Mouse (Mus musculus) neural tube, embryonic 15.5 days (tissue): Measurements from ENCODE around the gene Trim40. TPM values are rescaled to one million over a fixed set of nuclear protein-coding genes. Genes with fewer than 3 reads are reported as not detected.
A peak's percentile ranks its signal among the peaks of the same experiment; 100 is the strongest.

ENCODE experiments used
- ATAC-seq: fragments of 200-750 bp; cut with Nextera tagmentation; 2 replicates; pipeline ENCODE4 v1.8.0; 2017; ENCODE audit warnings: mild to moderate bottlenecking, moderate TSS enrichment, moderate library complexity; ENCODE audit not compliant: low FRiP score
- H3K27ac ChIP-seq: fragments of 300-500 bp; sonication (generic); replicated peaks from 2 replicates; pipeline ENCODE4 v1.5.1; 2015; ENCODE audit warnings: mild to moderate bottlenecking, inconsistent platforms
- H3K27me3 ChIP-seq: fragments of 300-500 bp; sonication (generic); replicated peaks from 2 replicates; pipeline ENCODE4 v1.6.1; 2015; ENCODE audit warnings: inconsistent platforms
- H3K36me3 ChIP-seq: fragments of 300-500 bp; sonication (generic); 2 replicates; pipeline ENCODE4 v1.6.1; 2015; ENCODE audit warnings: inconsistent platforms
- H3K4me1 ChIP-seq: fragments of 300-500 bp; sonication (generic); 2 replicates; pipeline ENCODE4 v1.6.1; 2015; ENCODE audit warnings: inconsistent platforms
- H3K4me2 ChIP-seq: fragments of 300-500 bp; sonication (generic); 2 replicates; pipeline ENCODE4 v1.6.1; 2015; ENCODE audit warnings: inconsistent platforms, mild to moderate bottlenecking, moderate library complexity
- H3K4me3 ChIP-seq: fragments of 300-500 bp; sonication (generic); replicated peaks from 2 replicates; pipeline ENCODE4 v1.5.1; 2015; ENCODE audit warnings: mild to moderate bottlenecking, inconsistent platforms
- H3K9ac ChIP-seq: fragments of 300-500 bp; sonication (generic); replicated peaks from 2 replicates; pipeline ENCODE4 v1.6.1; 2015; ENCODE audit warnings: mild to moderate bottlenecking, inconsistent platforms
- H3K9me3 ChIP-seq: fragments of 300-500 bp; sonication (generic); replicated peaks from 2 replicates; pipeline ENCODE4 v1.6.1; 2016; ENCODE audit warnings: inconsistent platforms
- WGBS: fragments of 180-500 bp; shearing (Covaris S2); methylation state at CpG from one replicate; pipeline ENCODE4 v1.1.7; 2015; ENCODE audit warnings: mixed read lengths; 5-methylcytosine and 5-hydroxymethylcytosine counted together
- polyA plus RNA-seq: library from polyadenylated mRNA; unstranded; fragments of >200 nt; fragmentation: Nextera tagmentation; extraction: Ambion mirVana; gene quantifications from 2 replicates; pipeline ENCODE4 v1.2.1, GENCODE M21; 2015

Gene Trim40
- polyA plus RNA-seq, 1 experiment from 2014 or later = not detected

- peak overlapping the region; percentile 45 for H3K9ac ChIP-seq
- H3K36me3 ChIP-seq = no peaks in the 10 kb centered on the region
- 15% methylated on average over 3 of the region's 3 CpGs for WGBS
- H3K4me3 ChIP-seq = peak overlapping the region; percentile 84
- H3K27ac ChIP-seq = peak overlapping the region; percentile 95
- ATAC-seq = peak; percentile 57
- H3K4me2 ChIP-seq = peak overlapping the region; percentile 63
- H3K9me3 ChIP-seq = no peaks in the 10 kb centered on the region
- peaks cover 33% of the 10 kb centered on the region for H3K4me1 ChIP-seq
- H3K27me3 ChIP-seq = no peaks in the 10 kb centered on the region
These were observed 53.5 kb downstream of the Trim40 start for GRCm38 (mm10) chr17:36836427-36836812.

- Histone ChIP-seq H3K4me2 (peak overlapping the region; percentile 63), H3K9ac (0 out of 2 replicates have a peak overlapping the region, but pooled peaks have one; percentile 45), H3K27me3 (no peaks in the 10 kb centered on the region), H3K36me3 (no peaks in the 10 kb centered on the region), H3K4me1 (peaks cover 30% of the 10 kb centered on the region), H3K4me3 (peak overlapping the region; percentile 84), H3K9me3 (no peaks in the 10 kb centered on the region), H3K27ac (peak overlapping the region; percentile 95; the same call in 1 of the 2 replicates)
- WGBS = 34% methylated on average over 12 of the region's 12 CpGs
- no peak for ATAC-seq
These were observed 54.1 kb downstream of the Trim40 start for GRCm38 (mm10) chr17:36835591-36836426.

GRCm38 (mm10) chr17:36832694-36833093 is 57.2 kb downstream of the Trim40 start:
- Histone ChIP-seq H3K27ac (no peak overlapping the region), H3K9ac (no peak overlapping the region), H3K27me3 (0 out of 2 replicates have a peak, but pooled peaks cover 3% of the 10 kb centered on the region), H3K36me3 (no peaks in the 10 kb centered on the region), H3K4me3 (no peak overlapping the region), H3K4me1 (peaks cover 12% of the 10 kb centered on the region), H3K9me3 (no peaks in the 10 kb centered on the region), H3K4me2 (no peak overlapping the region)
- 58% methylated on average over 4 of the region's 4 CpGs for WGBS
- ATAC-seq = no peak

Other genes with a start within 250 kb of the Trim40 start
- not detected in 2 replicates for gene H2-M9, start 247.5 kb downstream of the Trim40 start, polyA plus RNA-seq
- gene H2-M1, start 217.9 kb downstream of the Trim40 start, polyA plus RNA-seq = not detected in 2 replicates
- not detected in 2 replicates for gene H2-M10.5, start 117.2 kb downstream of the Trim40 start, polyA plus RNA-seq
- not detected in 2 replicates for gene H2-M10.6, start 78.0 kb downstream of the Trim40 start, polyA plus RNA-seq
- 51.2 and 52.0 TPM in 2 replicates for gene Trim26, start 53.0 kb downstream of the Trim40 start, polyA plus RNA-seq
- gene Trim15, start 22.9 kb downstream of the Trim40 start, polyA plus RNA-seq = 0.73 and 0.82 TPM in 2 replicates
- gene Trim10, start 20.5 kb downstream of the Trim40 start, polyA plus RNA-seq = 1.4 and 1.9 TPM in 2 replicates
- gene Trim31, start 8.0 kb upstream of the Trim40 start, polyA plus RNA-seq = 2.2 TPM in 1 of 2 replicates, not detected in the other
- gene Rnf39, start 52.8 kb upstream of the Trim40 start, polyA plus RNA-seq = 1.9 and 2.0 TPM in 2 replicates
- 155 and 168 TPM in 2 replicates for gene Ppp1r11, start 61.6 kb upstream of the Trim40 start, polyA plus RNA-seq
- 59.2 and 62.9 TPM in 2 replicates for gene Znrd1, start 68.4 kb upstream of the Trim40 start, polyA plus RNA-seq
- 5.5 and 5.8 TPM in 2 replicates for gene Znrd1as, start 68.5 kb upstream of the Trim40 start, polyA plus RNA-seq
- 0.27 TPM in 1 of 2 replicates, not detected in the other for gene 2410137M14Rik, start 91.1 kb upstream of the Trim40 start, polyA plus RNA-seq
- gene H2-M5, start 99.4 kb upstream of the Trim40 start, polyA plus RNA-seq = 2.5 and 2.7 TPM in 2 replicates
- gene Zfp57, start 111.0 kb upstream of the Trim40 start, polyA plus RNA-seq = 200 and 252 TPM in 2 replicates
- gene Mog, start 133.3 kb upstream of the Trim40 start, polyA plus RNA-seq = 1.5 and 2.0 TPM in 2 replicates
- gene Gabbr1, start 155.8 kb upstream of the Trim40 start, polyA plus RNA-seq = 77.9 and 90.1 TPM in 2 replicates
- gene Olfr90, start 198.4 kb upstream of the Trim40 start, polyA plus RNA-seq = 0.06 TPM in 1 of 2 replicates, not detected in the other
- not detected in 2 replicates for gene Olfr91, start 208.2 kb upstream of the Trim40 start, polyA plus RNA-seq
- not detected in 2 replicates for gene Olfr92, start 230.0 kb upstream of the Trim40 start, polyA plus RNA-seq